ENCODE assay signal across 9 mouse cellular contexts in the genomic region with DNA sequence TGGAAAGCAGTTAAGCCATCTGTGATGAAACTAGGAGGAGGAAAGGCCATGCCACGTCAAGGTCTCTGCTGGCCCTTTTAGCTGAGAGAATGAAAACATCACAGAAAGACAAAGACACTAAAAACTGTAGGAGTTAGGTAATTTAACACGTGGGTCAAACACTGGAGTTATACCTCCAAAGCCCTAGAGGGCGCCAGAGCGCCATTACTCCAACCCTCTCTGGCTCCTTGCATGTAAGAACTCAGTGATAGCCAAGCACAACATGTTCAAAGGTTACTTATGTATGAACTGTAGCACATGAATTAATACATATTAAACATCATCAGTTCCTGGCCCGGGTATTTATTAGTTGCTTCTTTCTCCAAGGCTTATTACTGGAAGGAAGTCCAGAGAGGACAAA. TPM values are rescaled to one million over a fixed set of nuclear protein-coding genes. Genes with fewer than 3 reads are reported as not detected.
DNase-seq lines count a peak whose midpoint lies in the region; ATAC-seq and TF ChIP-seq lines count a peak whose summit lies in the region.
"Had no signal": no experiment of that assay in that cellular context is flagged by ENCODE, and none has a peak within 500 bp of the region (broad histone marks: within the 10 kb centered on the region; RNA-seq: fewer than 3 reads in every experiment).

No protein-coding gene starts in this region.

- no peak for DNase-seq in layer of hippocampus, adult 2 months (ENCODE audit: low spot score in 2 of 2)
- no peak for DNase-seq in layer of hippocampus, adult 18-20 months (ENCODE audit: low spot score in 2 of 2)
- DNase-seq in NIH3T3 (ENCODE audit: low read depth) = peak; percentile 63
- peak; percentile 62 for DNase-seq in forelimb bud, embryonic 11.5 days (ENCODE audit: low read depth, low spot score)
- DNase-seq in lung, postnatal 10 days = peak; percentile 63
- peak; percentile 78 for DNase-seq in testis, postnatal 10 days (ENCODE audit: low spot score)
- DNase-seq in cerebellum, adult 18-20 months = no peak

- peaks cover 16% of the 10 kb centered on the region for H3K4me1 ChIP-seq in midbrain, embryonic 13.5 days (replicated peaks)

- no peak for ATAC-seq in midbrain, embryonic 13.5 days

- H3K4me3 ChIP-seq in layer of hippocampus, adult 2 months = no peak overlapping the region
- no peak overlapping the region for H3K4me3 ChIP-seq in midbrain, embryonic 13.5 days (replicated peaks)
- H3K4me3 ChIP-seq: neural tube, embryonic 13.5 days had no signal

- WGBS in midbrain, embryonic 13.5 days = 53% methylated on average over 5 of the region's 5 CpGs

- no peaks in the 10 kb centered on the region for H3K36me3 ChIP-seq in midbrain, embryonic 13.5 days
- H3K36me3 ChIP-seq: neural tube, embryonic 13.5 days had no signal

- peak; percentile 79 for TF ChIP-seq CTCF in layer of hippocampus, adult 2 months (conservative IDR thresholded peaks at IDR 0.05)

- no peak overlapping the region for H3K4me2 ChIP-seq in midbrain, embryonic 13.5 days (replicated peaks)
- H3K4me2 ChIP-seq: neural tube, embryonic 13.5 days had no signal

- H3K9me3 ChIP-seq in midbrain, embryonic 13.5 days = no peaks in the 10 kb centered on the region
- H3K9me3 ChIP-seq: neural tube, embryonic 13.5 days had no signal

- H3K27me3 ChIP-seq in midbrain, embryonic 13.5 days = no peaks in the 10 kb centered on the region
- H3K27me3 ChIP-seq: neural tube, embryonic 13.5 days had no signal

- no peak overlapping the region for H3K27ac ChIP-seq in layer of hippocampus, adult 2 months
- no peak overlapping the region for H3K27ac ChIP-seq in midbrain, embryonic 13.5 days
- H3K27ac ChIP-seq: neural tube, embryonic 13.5 days had no signal

- H3K9ac ChIP-seq in midbrain, embryonic 13.5 days (replicated peaks) = no peak overlapping the region
- H3K9ac ChIP-seq: neural tube, embryonic 13.5 days had no signal

RNA-seq across cellular contexts. Expression of gene 1810049J17Rik, which starts 58.8 kb away (rescaled TPM):
- 1 to 10 TPM in 1 of 2 experiments, under 1 TPM in 1; 0.95 to 1.2 TPM for total RNA-seq in layer of hippocampus, adult 2 months (2021)
- 1 to 10 TPM in 1 of 2 experiments, not detected in 1; 2.5 TPM for total RNA-seq in layer of hippocampus, adult 18-20 months (2021)
- polyA plus RNA-seq in midbrain, embryonic 13.5 days (2015; fragmentation: Nextera tagmentation; extraction: Ambion mirVana) = 0.67 TPM in 1 of 2 replicates, not detected in the other

RNA-seq across cellular contexts. Expression of gene Golph3, which starts 59.3 kb away (rescaled TPM):
- 10 to 100 TPM; 91.3 to 94.5 TPM for total RNA-seq in layer of hippocampus, adult 2 months (2021)
- 100 to 1,000 TPM in 1 of 2 experiments, 10 to 100 TPM in 1; 98.4 to 100 TPM for total RNA-seq in layer of hippocampus, adult 18-20 months (2021)
- polyA plus RNA-seq in midbrain, embryonic 13.5 days (2015; fragmentation: Nextera tagmentation; extraction: Ambion mirVana) = 68.6 and 70.8 TPM in 2 replicates

Comparison
In these comparisons a context has a peak if more than half of its experiments do, and no peak if none do; other contexts are left out.
1. DNase-seq: peak in NIH3T3 (single experiment), forelimb bud, embryonic 11.5 days (single experiment), lung, postnatal 10 days (single experiment) and testis, postnatal 10 days (single experiment); none in layer of hippocampus, adult 2 months (0 of 2), layer of hippocampus, adult 18-20 months (0 of 2) and cerebellum, adult 18-20 months (0 of 2).